Mouse (Mus musculus): ENCODE data around the gene Srrd.

GRCm38 (mm10) chr5:112323246-112323645, 19.6 kb downstream of the Srrd start:
- TF ChIP-seq CTCF (conservative IDR thresholded peaks at IDR 0.05; ENCODE audit: low read length) (no peak), NANOG (IDR thresholded peaks at IDR 0.05; ENCODE audit: borderline replicate concordance, low read length) (no peak)
